Mouse (Mus musculus): ENCODE measurements around the gene Tor1b.
"Not testable (repeated sequence)": the region's sequence is repeated elsewhere in the genome, so short reads cannot be mapped to it uniquely, and the experiment has no call there.

Gene Tor1b

DNA sequence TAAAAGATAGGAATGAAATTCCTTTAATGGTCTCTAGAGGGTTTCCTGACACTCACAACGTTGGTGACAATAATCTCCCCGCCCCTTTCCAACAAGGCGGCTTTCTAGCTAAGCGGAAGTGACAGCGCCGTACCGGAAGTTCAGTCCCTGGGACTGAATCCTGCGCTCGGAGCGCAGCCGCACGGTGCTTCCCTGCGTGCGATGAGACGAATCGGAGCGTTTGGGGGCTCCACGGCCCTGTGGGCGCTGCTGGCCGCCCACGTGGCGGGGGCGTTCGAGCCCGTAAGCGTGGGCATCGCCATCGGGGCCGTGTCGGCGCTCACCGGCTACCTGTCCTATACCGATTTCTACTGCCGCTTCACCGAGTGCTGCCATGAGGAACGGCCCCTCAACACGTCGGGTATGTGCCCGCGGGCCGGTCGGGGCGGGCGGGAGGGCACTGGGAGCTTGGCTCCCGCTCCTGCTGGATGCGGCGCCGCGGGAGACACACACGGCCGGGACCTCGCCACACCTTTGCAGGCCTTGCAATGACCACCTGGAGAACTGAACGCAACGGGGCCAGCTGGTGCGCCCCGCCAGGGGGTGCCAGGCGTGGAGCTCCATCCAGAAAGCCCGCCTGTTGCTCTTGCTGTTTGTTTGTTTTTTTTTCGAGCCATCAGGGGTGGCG, at the start of gene Tor1b:
TSS of gene Tor1b (plus strand) at position 136 of the 667 bp plus-strand sequence.
- peak; percentile 91 for DNase-seq (ENCODE audit: low read depth, low spot score)

- DNase-seq (ENCODE audit: low read depth, low spot score), result no peak
Observed at GRCm38 (mm10) chr2:30904231-30904630, 48.5 kb upstream of the Tor1b start.

GRCm38 (mm10) chr2:30904991-30905390, 47.8 kb upstream of the Tor1b start:
- DNase-seq (ENCODE audit: low read depth, low spot score), result no peak

GRCm38 (mm10) chr2:30905906-30906305, 46.9 kb upstream of the Tor1b start:
- no peak for DNase-seq (ENCODE audit: low read depth, low spot score)

- DNase-seq (ENCODE audit: low read depth, low spot score), result no peak
Observed at GRCm38 (mm10) chr2:30906641-30907040, 46.1 kb upstream of the Tor1b start.

DNA sequence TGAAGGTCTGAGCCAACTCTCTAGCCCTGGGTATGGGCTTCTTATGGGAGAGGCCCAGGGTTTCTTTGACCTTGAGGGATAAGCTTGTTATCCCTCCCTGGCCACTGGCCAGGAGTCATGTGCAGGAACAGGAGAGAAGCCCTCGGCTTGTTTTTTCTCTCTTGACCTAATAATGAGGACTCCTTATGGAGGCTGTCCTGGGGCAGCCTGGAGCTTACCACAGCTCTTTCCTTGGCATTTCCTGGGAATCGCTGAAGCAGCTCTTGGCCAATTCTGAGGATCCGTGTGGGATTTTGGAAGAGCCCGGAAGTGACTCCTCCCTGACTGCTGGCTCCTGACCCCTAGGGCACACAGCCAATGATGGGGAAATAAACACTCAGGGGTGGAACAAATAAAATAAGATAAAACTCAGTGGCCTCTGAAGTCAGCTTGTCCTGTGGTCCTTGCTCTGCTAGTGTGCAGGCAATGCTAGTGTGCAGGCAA, 40.4 kb upstream of the Tor1b start:
- no peak for DNase-seq (ENCODE audit: low read depth, low spot score)

DNA sequence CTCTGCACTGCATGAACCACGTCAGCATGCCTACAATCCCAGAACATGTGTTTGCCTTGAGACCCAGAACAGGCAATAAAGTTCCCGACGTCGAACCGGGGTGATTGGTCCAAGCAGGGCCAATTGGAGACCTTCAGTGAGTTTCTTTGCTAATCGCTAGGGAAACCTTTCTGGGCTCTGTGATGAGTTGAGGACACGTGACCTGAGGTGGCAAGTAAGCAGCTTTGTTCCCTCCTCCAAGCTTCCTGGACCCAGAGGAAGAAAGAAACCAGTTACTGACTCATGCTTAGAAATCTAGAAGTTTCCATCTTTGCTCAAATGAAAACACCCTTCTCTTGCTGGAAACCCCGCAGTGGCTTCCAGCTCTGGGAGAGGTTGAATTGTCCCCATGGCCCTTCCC, 39.7 kb upstream of the Tor1b start:
- DNase-seq (ENCODE audit: low read depth, low spot score), result no peak

- no peak for DNase-seq (ENCODE audit: low read depth, low spot score)
Observed at GRCm38 (mm10) chr2:30914836-30915235, 37.9 kb upstream of the Tor1b start.

GRCm38 (mm10) chr2:30915376-30915775, 37.4 kb upstream of the Tor1b start:
- no peak for DNase-seq (ENCODE audit: low read depth, low spot score)

DNA sequence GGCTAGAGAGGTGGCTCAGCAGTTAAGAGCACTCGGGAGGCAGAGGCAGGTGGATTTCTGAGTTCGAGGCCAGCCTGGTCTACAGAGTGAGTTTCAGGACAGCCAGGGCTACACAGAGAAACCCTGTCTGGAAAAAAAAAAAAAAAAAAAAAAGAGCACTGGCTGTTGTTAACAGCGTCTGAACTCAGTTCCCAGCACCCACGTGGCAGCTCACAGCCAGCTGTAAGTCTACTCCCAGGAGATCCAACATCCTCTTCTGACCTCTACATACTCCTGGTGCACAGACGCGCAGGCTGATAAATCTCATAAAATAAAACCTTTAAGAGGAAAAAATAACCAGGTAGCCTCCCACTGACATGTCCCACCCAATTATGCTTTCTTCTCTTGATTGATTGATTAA, 36.8 kb upstream of the Tor1b start:
- not testable (repeated sequence) for DNase-seq (ENCODE audit: low read depth, low spot score)

- no peak for DNase-seq (ENCODE audit: low read depth, low spot score)
Observed at GRCm38 (mm10) chr2:30917649-30918048, 35.1 kb upstream of the Tor1b start.

DNA sequence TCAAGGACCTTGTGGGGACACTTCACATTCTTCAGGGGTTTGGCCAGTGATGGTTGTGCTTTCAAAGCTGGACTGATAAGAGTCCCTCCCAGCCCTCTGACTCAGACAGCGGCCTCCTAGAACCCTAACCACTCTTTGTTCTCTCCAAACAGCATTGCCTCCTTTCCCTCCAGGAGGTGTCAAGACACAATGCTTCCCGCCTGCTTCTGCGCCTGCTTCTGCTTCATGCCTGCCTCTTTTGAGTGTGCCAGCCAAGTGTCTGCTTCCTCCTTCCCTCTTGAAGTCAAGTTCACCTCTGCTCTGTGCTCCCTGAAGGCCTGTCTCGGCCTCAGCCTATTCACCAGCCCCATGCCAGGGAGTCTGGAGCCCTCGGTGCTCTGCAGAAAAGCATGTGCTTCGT, 34.6 kb upstream of the Tor1b start:
- no peak for DNase-seq (ENCODE audit: low read depth, low spot score)

- DNase-seq (ENCODE audit: low read depth, low spot score), result no peak
Observed at GRCm38 (mm10) chr2:30918780-30919329, 33.9 kb upstream of the Tor1b start.

DNA sequence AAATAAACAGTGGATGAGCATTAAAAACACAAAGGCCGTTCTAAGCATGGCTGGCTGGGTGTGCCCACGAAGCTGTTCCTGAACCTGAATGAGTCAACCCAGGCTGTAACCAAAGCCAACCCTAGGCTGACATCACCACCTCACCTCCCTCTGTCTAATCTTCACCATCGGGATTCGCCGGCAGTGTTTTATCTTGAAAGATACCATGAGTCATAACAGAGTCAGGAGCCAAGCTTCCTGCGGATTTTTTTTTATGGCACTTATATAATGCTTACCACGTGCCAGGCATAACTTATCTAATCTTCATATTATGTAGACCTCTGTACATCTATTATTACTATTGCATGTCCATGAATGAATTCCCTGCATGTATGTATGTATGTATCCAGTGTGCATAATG, 32.5 kb upstream of the Tor1b start:
- DNase-seq (ENCODE audit: low read depth, low spot score), result peak; percentile 79

GRCm38 (mm10) chr2:30923099-30923498, 29.7 kb upstream of the Tor1b start:
- no peak for DNase-seq (ENCODE audit: low read depth, low spot score)

DNA sequence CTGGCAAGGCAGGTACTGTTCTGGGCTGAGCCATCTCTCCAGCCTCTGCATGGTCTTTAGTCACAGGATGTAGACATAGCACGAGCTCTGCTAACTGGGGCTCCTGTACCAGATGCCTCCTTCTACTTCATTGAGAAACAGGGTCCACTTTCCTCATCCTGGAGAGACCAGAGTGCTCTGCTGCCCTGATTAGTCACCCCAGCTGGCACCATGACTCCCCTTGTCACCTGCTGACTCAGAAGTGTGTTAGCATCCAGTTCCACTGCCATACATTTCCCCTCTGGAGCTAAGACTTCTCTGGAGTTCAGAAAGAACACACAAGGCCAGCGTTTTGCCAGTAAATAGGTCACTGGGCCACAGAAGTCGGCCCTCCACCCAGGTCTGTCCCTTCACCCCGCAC, 27.6 kb upstream of the Tor1b start:
- no peak for DNase-seq (ENCODE audit: low read depth, low spot score)

DNA sequence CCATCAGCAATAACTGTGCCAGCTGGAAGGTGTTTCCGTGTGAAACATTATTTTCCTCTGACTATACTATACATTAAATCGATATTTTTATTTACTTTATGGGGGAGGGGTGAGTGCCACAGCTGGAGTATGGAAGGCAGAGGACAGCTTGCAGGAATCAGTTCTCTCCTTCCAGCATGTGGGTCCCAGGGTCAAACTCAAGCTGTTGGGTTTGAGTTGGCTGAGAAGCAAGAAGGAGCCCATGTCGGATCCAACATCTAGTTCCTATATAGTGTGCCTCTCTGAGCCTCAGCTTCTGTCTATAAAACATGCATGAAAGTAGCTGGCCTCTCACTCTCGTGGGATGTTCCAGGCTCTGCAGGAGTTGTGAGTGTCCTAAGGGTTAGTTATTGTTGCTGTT, 26.4 kb upstream of the Tor1b start:
- no peak for DNase-seq (ENCODE audit: low read depth, low spot score)

GRCm38 (mm10) chr2:30927151-30927781, 25.5 kb upstream of the Tor1b start:
- DNase-seq (ENCODE audit: low read depth, low spot score), result no peak

DNA sequence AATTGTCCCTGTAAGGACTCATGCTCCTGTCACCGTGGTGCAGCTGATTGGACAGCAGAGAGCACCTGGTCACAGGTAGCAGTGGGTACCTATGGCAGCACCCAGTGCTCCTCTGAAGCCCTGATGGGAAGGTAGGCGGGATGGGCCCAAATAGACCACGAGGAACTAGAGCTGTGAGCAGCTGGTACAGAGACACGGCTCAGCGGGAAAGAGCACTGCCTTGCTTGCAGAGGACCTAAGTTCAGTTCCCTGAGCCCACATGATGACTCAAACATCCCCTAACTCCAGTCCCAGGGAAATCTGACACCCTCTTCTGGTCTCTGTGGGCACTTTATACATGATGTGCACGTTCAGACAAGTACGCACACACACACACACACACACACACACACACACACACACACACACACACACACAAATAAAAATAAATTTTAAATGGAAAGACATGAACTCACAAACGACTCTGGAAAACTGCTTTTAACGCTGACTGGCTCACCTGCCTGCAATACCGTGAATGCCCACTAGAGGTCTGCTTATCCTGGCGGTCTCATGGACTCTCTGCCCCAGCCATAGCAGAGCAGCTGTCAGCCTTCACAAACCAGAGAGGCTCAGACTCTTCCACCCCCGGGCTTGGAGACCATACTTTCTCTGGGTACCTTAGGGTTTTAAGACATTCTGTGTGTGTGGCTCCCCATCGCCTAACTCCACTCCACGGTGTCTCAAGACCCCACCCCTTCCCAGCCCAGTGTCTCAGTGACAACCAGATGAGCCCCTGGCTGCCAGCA, 24.7 kb upstream of the Tor1b start:
- peak; percentile 46 for DNase-seq (ENCODE audit: low read depth, low spot score)

- DNase-seq (ENCODE audit: low read depth, low spot score), result no peak
Observed at GRCm38 (mm10) chr2:30928893-30929482, 23.8 kb upstream of the Tor1b start.

GRCm38 (mm10) chr2:30929483-30930045, 23.2 kb upstream of the Tor1b start, which contains the start of gene Ptges:
Gene Ptges, minus strand, starts transcription at chr2:30929863.
- DNase-seq (ENCODE audit: low read depth, low spot score), result peak; percentile 87

All from telencephalon, adult 2 months (tissue).